Mouse (Mus musculus): ENCODE measurements around the gene Lin7b. TPM values are rescaled to one million over a fixed set of nuclear protein-coding genes. Genes with fewer than 3 reads are reported as not detected.
"Not testable (repeated sequence)": the region's sequence is repeated elsewhere in the genome, so short reads cannot be mapped to it uniquely, and the experiment has no call there.

The Lin7b gene
- polyA plus RNA-seq, 1 experiment from 2014 or later = 0.82 TPM

- H3K4me1 ChIP-seq (replicated peaks) = peaks cover 17% of the 10 kb centered on the region
- H3K27me3 ChIP-seq (replicated peaks) = peaks cover 69% of the 10 kb centered on the region
- 77% methylated on average over 10 of the region's 10 CpGs for WGBS
- no peak overlapping the region for H3K4me3 ChIP-seq
- H3K9ac ChIP-seq = no peak overlapping the region
- 0 out of 2 replicates have a peak, but pooled peaks cover 3% of the 10 kb centered on the region for H3K9me3 ChIP-seq (replicated peaks)
- H3K4me2 ChIP-seq = no peak overlapping the region
- ATAC-seq (ENCODE audit: insufficient number of reproducible peaks, low FRiP score) = no peak
- no peak overlapping the region for H3K27ac ChIP-seq (ENCODE audit: poor library complexity, severe bottlenecking)
- no peaks in the 10 kb centered on the region for H3K36me3 ChIP-seq
Observed at GRCm38 (mm10) chr7:45407836-45408235, 37.5 kb upstream of the Lin7b start.

- Histone ChIP-seq H3K27ac (ENCODE audit: poor library complexity, severe bottlenecking) (no peak overlapping the region), H3K4me3 (peak overlapping the region; percentile 47), H3K36me3 (no peaks in the 10 kb centered on the region), H3K27me3 (replicated peaks) (peaks cover 60% of the 10 kb centered on the region), H3K9me3 (replicated peaks) (0 out of 2 replicates have a peak, but pooled peaks cover 3% of the 10 kb centered on the region), H3K4me1 (replicated peaks) (peaks cover 12% of the 10 kb centered on the region; the same call in 1 of the 2 replicates), H3K4me2 (peak overlapping the region; percentile 85), H3K9ac (peak overlapping the region; percentile 65)
- 2% methylated on average over 114 of the region's 114 CpGs for WGBS
- ATAC-seq (ENCODE audit: insufficient number of reproducible peaks, low FRiP score) = 0 out of 2 replicates have a peak, but pooled peaks have one; percentile 15
Observed at GRCm38 (mm10) chr7:45406157-45407156, 36.1 kb upstream of the Lin7b start.

- no peak for ATAC-seq (ENCODE audit: insufficient number of reproducible peaks, low FRiP score)
- no peak within 1 kb of the TSS for H3K27ac ChIP-seq (ENCODE audit: poor library complexity, severe bottlenecking)
- H3K4me1 ChIP-seq (replicated peaks) = peaks cover 12% of the 10 kb centered on the region; the same call in 1 of the 2 replicates
- 0 out of 2 replicates have a peak, but pooled peaks cover 3% of the 10 kb centered on the region for H3K9me3 ChIP-seq (replicated peaks)
- no peaks in the 10 kb centered on the region for H3K36me3 ChIP-seq
- peak within 1 kb of the TSS; percentile 65 for H3K9ac ChIP-seq
- 11% methylated on average over 28 of the region's 28 CpGs for WGBS
- peak within 1 kb of the TSS; percentile 85 for H3K4me2 ChIP-seq
- H3K27me3 ChIP-seq (replicated peaks) = peaks cover 50% of the 10 kb centered on the region
- H3K4me3 ChIP-seq = peak within 1 kb of the TSS; percentile 47
Observed at GRCm38 (mm10) chr7:45405091-45406075, 35.0 kb upstream of the Lin7b start, which contains the start of gene Kcna7. Kcna7 (plus strand) TSS chr7:45405653.

- Histone ChIP-seq H3K27ac (ENCODE audit: poor library complexity, severe bottlenecking) (no peak overlapping the region), H3K4me1 (replicated peaks) (peaks cover 12% of the 10 kb centered on the region; the same call in 1 of the 2 replicates), H3K4me3 (no peak overlapping the region), H3K27me3 (replicated peaks) (peaks cover 33% of the 10 kb centered on the region), H3K4me2 (no peak overlapping the region), H3K36me3 (no peaks in the 10 kb centered on the region), H3K9ac (no peak overlapping the region), H3K9me3 (replicated peaks) (0 out of 2 replicates have a peak, but pooled peaks cover 3% of the 10 kb centered on the region)
- ATAC-seq (ENCODE audit: insufficient number of reproducible peaks, low FRiP score) = no peak
- WGBS = 44% methylated on average over 6 of the region's 6 CpGs
Observed at GRCm38 (mm10) chr7:45403532-45404261, 33.3 kb upstream of the Lin7b start.

- H3K27me3 ChIP-seq (replicated peaks) = peaks cover 12% of the 10 kb centered on the region
- ATAC-seq (ENCODE audit: insufficient number of reproducible peaks, low FRiP score) = no peak
- no peak overlapping the region for H3K27ac ChIP-seq (ENCODE audit: poor library complexity, severe bottlenecking)
- no peak overlapping the region for H3K4me2 ChIP-seq
- WGBS = 74% methylated on average over 10 of the region's 10 CpGs
- no peak overlapping the region for H3K9ac ChIP-seq
- H3K9me3 ChIP-seq (replicated peaks) = no peaks in the 10 kb centered on the region
- H3K4me1 ChIP-seq (replicated peaks) = peaks cover 10% of the 10 kb centered on the region; the same call in 1 of the 2 replicates
- no peaks in the 10 kb centered on the region for H3K36me3 ChIP-seq
- no peak overlapping the region for H3K4me3 ChIP-seq
Observed at GRCm38 (mm10) chr7:45401521-45402085, 31.2 kb upstream of the Lin7b start.

- Histone ChIP-seq H3K27ac (ENCODE audit: poor library complexity, severe bottlenecking) (no peak overlapping the region), H3K9ac (no peak overlapping the region), H3K27me3 (replicated peaks) (no peaks in the 10 kb centered on the region), H3K9me3 (replicated peaks) (no peaks in the 10 kb centered on the region), H3K4me1 (replicated peaks) (peaks cover 17% of the 10 kb centered on the region), H3K4me3 (no peak overlapping the region), H3K36me3 (peaks cover 10% of the 10 kb centered on the region), H3K4me2 (no peak overlapping the region)
- WGBS = 67% methylated on average over 2 of the region's 2 CpGs
- ATAC-seq (ENCODE audit: insufficient number of reproducible peaks, low FRiP score) = no peak
Observed at GRCm38 (mm10) chr7:45396787-45397186, 26.4 kb upstream of the Lin7b start.

- H3K27me3 ChIP-seq (replicated peaks); H3K9me3 ChIP-seq (replicated peaks); H3K9ac ChIP-seq: not testable (repeated sequence)
- ATAC-seq (ENCODE audit: insufficient number of reproducible peaks, low FRiP score) = peak; percentile 46; the same call in 1 of the 2 replicates
- Histone ChIP-seq H3K4me3 (peak overlapping the region; percentile 96), H3K4me1 (replicated peaks) (peaks cover 17% of the 10 kb centered on the region), H3K4me2 (peak overlapping the region; percentile 94), H3K27ac (ENCODE audit: poor library complexity, severe bottlenecking) (peak overlapping the region; percentile 68; the same call in 1 of the 2 replicates), H3K36me3 (peaks cover 14% of the 10 kb centered on the region)
- WGBS = 3% methylated on average over 3 of the region's 3 CpGs
Observed at GRCm38 (mm10) chr7:45396337-45396775, 26.0 kb upstream of the Lin7b start.

GRCm38 (mm10) chr7:45395578-45396336 lies 25.4 kb upstream of the Lin7b start, which contains the start of gene Snrnp70:
Snrnp70 (minus strand) TSS chr7:45395742.
- Histone ChIP-seq H3K36me3 (peaks cover 19% of the 10 kb centered on the region), H3K27me3 (replicated peaks) (no peaks in the 10 kb centered on the region), H3K4me2 (peak within 1 kb of the TSS; percentile 94), H3K9ac (peak within 1 kb of the TSS; percentile 98), H3K9me3 (replicated peaks) (no peaks in the 10 kb centered on the region), H3K4me1 (replicated peaks) (peaks cover 17% of the 10 kb centered on the region), H3K27ac (ENCODE audit: poor library complexity, severe bottlenecking) (peak within 1 kb of the TSS; percentile 100), H3K4me3 (peak within 1 kb of the TSS; percentile 96)
- ATAC-seq (ENCODE audit: insufficient number of reproducible peaks, low FRiP score) = peak; percentile 98
- under 1% methylated on average over 60 of the region's 60 CpGs for WGBS

GRCm38 (mm10) chr7:45395129-45395541 lies 24.8 kb upstream of the Lin7b start:
- peak; percentile 79 for ATAC-seq (ENCODE audit: insufficient number of reproducible peaks, low FRiP score)
- no peaks in the 10 kb centered on the region for H3K27me3 ChIP-seq (replicated peaks)

More at GRCm38 (mm10) chr7:45395129-45395541, 24.8 kb upstream of the Lin7b start:
- peaks cover 25% of the 10 kb centered on the region for H3K36me3 ChIP-seq
- no peaks in the 10 kb centered on the region for H3K9me3 ChIP-seq (replicated peaks)
- H3K4me2 ChIP-seq = peak overlapping the region; percentile 94
- H3K4me3 ChIP-seq = peak overlapping the region; percentile 96
- WGBS = under 1% methylated on average over 19 of the region's 20 CpGs
- H3K27ac ChIP-seq (ENCODE audit: poor library complexity, severe bottlenecking) = peak overlapping the region; percentile 100
- H3K9ac ChIP-seq = peak overlapping the region; percentile 98
- H3K4me1 ChIP-seq (replicated peaks) = peaks cover 17% of the 10 kb centered on the region
